Mouse (Mus musculus): ENCODE results near the gene Plce1.

DNA sequence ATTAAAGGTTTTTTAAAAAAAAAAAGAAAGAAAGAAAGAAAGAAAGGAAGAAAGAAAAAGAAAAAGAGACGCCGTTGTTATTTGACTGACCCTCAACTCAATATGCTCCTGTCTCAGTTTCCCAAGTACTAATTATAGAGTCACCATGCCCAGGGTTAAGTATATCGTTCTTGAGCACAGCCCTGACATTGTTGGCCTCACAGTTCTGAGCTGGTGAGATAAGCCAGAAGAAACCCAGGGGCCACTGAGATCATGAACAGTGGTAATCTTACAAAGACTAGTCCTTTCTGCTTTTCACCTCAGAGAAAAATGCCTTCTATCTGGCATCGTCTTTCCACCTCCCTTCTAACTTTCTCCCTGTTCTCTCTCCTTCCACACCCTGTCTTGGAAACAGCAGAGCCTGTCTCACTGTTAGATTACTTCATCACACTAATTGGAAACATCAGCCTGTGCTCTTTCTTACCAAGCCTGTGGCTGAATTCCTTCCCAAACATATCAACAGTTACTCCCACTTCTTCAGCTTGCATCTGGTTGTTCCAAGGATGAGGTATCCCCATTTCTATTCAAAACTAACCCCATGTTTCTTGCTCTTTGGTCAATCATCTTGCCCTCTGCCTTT, 339.4 kb downstream of the Plce1 start:
- TF ChIP-seq POLR2A (IDR thresholded peaks at IDR 0.05; ENCODE audit: low read depth, low read length) (no peak), CTCF (conservative IDR thresholded peaks at IDR 0.05; ENCODE audit: insufficient read depth, insufficient read length, low read depth, low read length) (no peak)

All from kidney, adult 2 months (tissue).